Mouse (Mus musculus) stomach, embryonic 14.5 days (tissue): Measurements from ENCODE around the gene Ip6k2. TPM values are rescaled to one million over a fixed set of nuclear protein-coding genes. Genes with fewer than 3 reads are reported as not detected.

Experiments used
- ATAC-seq: fragments of 200-750 bp; cut with Nextera tagmentation; 2 replicates; pipeline ENCODE4 v1.8.0; 2017; ENCODE audit warnings: low read depth, moderate TSS enrichment; ENCODE audit not compliant: insufficient number of reproducible peaks, insufficient read depth, low FRiP score
- H3K27ac ChIP-seq: fragments of 300-500 bp; sonication (generic); 2 replicates; pipeline ENCODE4 v1.5.1; 2014; ENCODE audit warnings: mild to moderate bottlenecking, low read length, moderate library complexity, mixed read lengths
- H3K27me3 ChIP-seq: fragments of 300-500 bp; sonication (generic); 2 replicates; pipeline ENCODE4 v1.6.1; 2014; ENCODE audit warnings: low read length, control low read depth, mixed read lengths; ENCODE audit not compliant: control insufficient read depth, insufficient read depth
- H3K36me3 ChIP-seq: fragments of 300-500 bp; sonication (generic); 2 replicates; pipeline ENCODE4 v1.6.1; 2014; ENCODE audit warnings: mild to moderate bottlenecking, control low read depth, low read length, moderate library complexity, mixed read lengths; ENCODE audit not compliant: control insufficient read depth, insufficient read depth
- H3K4me1 ChIP-seq: fragments of 300-500 bp; sonication (generic); 2 replicates; pipeline ENCODE4 v1.6.1; 2014; ENCODE audit warnings: low read length, control low read depth, mixed read lengths; ENCODE audit not compliant: control insufficient read depth, insufficient read depth
- H3K4me2 ChIP-seq: fragments of 300-500 bp; sonication (generic); replicated peaks from 2 replicates; pipeline ENCODE4 v1.6.1; 2014; ENCODE audit warnings: low read depth, low read length, control low read depth
- H3K4me3 ChIP-seq: fragments of 300-500 bp; sonication (generic); 2 replicates; pipeline ENCODE4 v1.5.1; 2014; ENCODE audit warnings: low read depth, low read length, control low read depth
- H3K9ac ChIP-seq: fragments of 300-500 bp; sonication (generic); replicated peaks from 2 replicates; pipeline ENCODE4 v1.6.1; 2014; ENCODE audit warnings: low read depth, mild to moderate bottlenecking, control low read depth, low read length, moderate library complexity, mixed read lengths
- H3K9me3 ChIP-seq: fragments of 300-500 bp; sonication (generic); 2 replicates; pipeline ENCODE4 v1.6.1; 2016; ENCODE audit warnings: low read depth, low read length, control low read depth; ENCODE audit not compliant: control insufficient read depth
- WGBS: fragments of 180-500 bp; shearing (Covaris S2); extraction: QIAGEN DNeasy Blood & Tissue Kit; methylation state at CpG from one replicate; pipeline ENCODE4 v1.1.7; 2014; 5-methylcytosine and 5-hydroxymethylcytosine counted together
- microRNA-seq: library from miRNA; unstranded; fragments of <30 nt; microRNA quantifications from one replicate; pipeline ENCODE4, GENCODE M21; 2016
- polyA plus RNA-seq: library from polyadenylated mRNA; unstranded; fragments of >200 nt; fragmentation: Nextera tagmentation; extraction: Ambion mirVana; gene quantifications from 2 replicates; pipeline ENCODE4 v1.2.1, GENCODE M21; 2014

The Ip6k2 gene
- polyA plus RNA-seq, 1 experiment from 2014 or later = 123 TPM

- H3K9ac ChIP-seq = no peak overlapping the region
- H3K36me3 ChIP-seq = no peaks in the 10 kb centered on the region
- no peak for ATAC-seq
- no peak overlapping the region for H3K4me3 ChIP-seq
- no peak overlapping the region for H3K27ac ChIP-seq
- H3K4me2 ChIP-seq = no peak overlapping the region
- 56% methylated on average over 17 of the region's 17 CpGs for WGBS
- H3K9me3 ChIP-seq = no peaks in the 10 kb centered on the region
- H3K27me3 ChIP-seq = no peaks in the 10 kb centered on the region
- peaks cover 9% of the 10 kb centered on the region; the same call in 1 of the 2 replicates for H3K4me1 ChIP-seq
Observed at GRCm38 (mm10) chr9:108848419-108848818, 64.8 kb downstream of the Ip6k2 start.

- ATAC-seq = no peak
- H3K4me2 ChIP-seq = peak within 1 kb of the TSS; percentile 58
- H3K27ac ChIP-seq = peak within 1 kb of the TSS; percentile 78
- 0 out of 2 replicates have a peak, but pooled peaks cover 3% of the 10 kb centered on the region for H3K36me3 ChIP-seq
- 82% methylated on average over 3 of the region's 3 CpGs for WGBS
- no peaks in the 10 kb centered on the region for H3K27me3 ChIP-seq
- peak within 1 kb of the TSS; percentile 78 for H3K4me3 ChIP-seq
- no peaks in the 10 kb centered on the region for H3K9me3 ChIP-seq
- peaks cover 17% of the 10 kb centered on the region; the same call in 1 of the 2 replicates for H3K4me1 ChIP-seq
- H3K9ac ChIP-seq = peak within 1 kb of the TSS; percentile 63
Observed at GRCm38 (mm10) chr9:108852976-108853375, 69.4 kb downstream of the Ip6k2 start, which contains the start of gene Slc26a6. TSS of gene Slc26a6 (plus strand) at chr9:108853283.

- H3K4me2 ChIP-seq = peak overlapping the region; percentile 58
Observed at GRCm38 (mm10) chr9:108853635-108854240, 70.1 kb downstream of the Ip6k2 start.

GRCm38 (mm10) chr9:108854241-108854696, 70.7 kb downstream of the Ip6k2 start:
- H3K27ac ChIP-seq = peak overlapping the region; percentile 78
- WGBS = 0% methylated on average over 28 of the region's 28 CpGs
- H3K4me2 ChIP-seq = peak overlapping the region; percentile 58
- H3K27me3 ChIP-seq = no peaks in the 10 kb centered on the region
- no peaks in the 10 kb centered on the region for H3K9me3 ChIP-seq
- peaks cover 5% of the 10 kb centered on the region; the same call in 1 of the 2 replicates for H3K36me3 ChIP-seq
- peaks cover 17% of the 10 kb centered on the region; the same call in 1 of the 2 replicates for H3K4me1 ChIP-seq
- ATAC-seq = peak; percentile 80
- peak overlapping the region; percentile 63 for H3K9ac ChIP-seq
- peak overlapping the region; percentile 78 for H3K4me3 ChIP-seq

More at GRCm38 (mm10) chr9:108853635-108854240, 70.1 kb downstream of the Ip6k2 start:
- peak overlapping the region; percentile 63 for H3K9ac ChIP-seq
- no peaks in the 10 kb centered on the region for H3K27me3 ChIP-seq
- no peaks in the 10 kb centered on the region for H3K9me3 ChIP-seq
- ATAC-seq = peak; percentile 93
- peak overlapping the region; percentile 78 for H3K4me3 ChIP-seq
- H3K27ac ChIP-seq = peak overlapping the region; percentile 78
- H3K36me3 ChIP-seq = peaks cover 5% of the 10 kb centered on the region; the same call in 1 of the 2 replicates
- WGBS = 4% methylated on average over 25 of the region's 25 CpGs
- H3K4me1 ChIP-seq = peaks cover 17% of the 10 kb centered on the region; the same call in 1 of the 2 replicates

- peaks cover 6% of the 10 kb centered on the region; the same call in 1 of the 2 replicates for H3K36me3 ChIP-seq
- ATAC-seq = no peak
- no peaks in the 10 kb centered on the region for H3K9me3 ChIP-seq
- no peak overlapping the region for H3K27ac ChIP-seq
- 48% methylated on average over 5 of the region's 5 CpGs for WGBS
- H3K4me3 ChIP-seq = no peak overlapping the region
- H3K27me3 ChIP-seq = no peaks in the 10 kb centered on the region
- H3K4me2 ChIP-seq = no peak overlapping the region
- peaks cover 17% of the 10 kb centered on the region; the same call in 1 of the 2 replicates for H3K4me1 ChIP-seq
- no peak overlapping the region for H3K9ac ChIP-seq
Observed at GRCm38 (mm10) chr9:108855335-108855734, 71.7 kb downstream of the Ip6k2 start.

Small RNA genes lying within 50 kb of the gene (microRNA-seq; reads per million reads assigned to microRNA genes)
- gene Gm23156 = not detected

Other genes starting within 250 kb of the Ip6k2 start
- gene Impdh2, start 223.5 kb upstream of the Ip6k2 start, polyA plus RNA-seq = 193 and 198 TPM in 2 replicates
- gene Ndufaf3, start 216.4 kb upstream of the Ip6k2 start, polyA plus RNA-seq = 40.7 and 45.2 TPM in 2 replicates
- gene Dalrd3, start 213.9 kb upstream of the Ip6k2 start, polyA plus RNA-seq = 114 and 135 TPM in 2 replicates
- 85.0 and 88.4 TPM in 2 replicates for gene Wdr6, start 205.1 kb upstream of the Ip6k2 start, polyA plus RNA-seq
- 6.1 and 6.2 TPM in 2 replicates for gene P4htm, start 186.1 kb upstream of the Ip6k2 start, polyA plus RNA-seq
- gene Arih2, start 134.4 kb upstream of the Ip6k2 start, polyA plus RNA-seq = 36.2 and 36.8 TPM in 2 replicates
- 21.9 and 25.2 TPM in 2 replicates for gene Slc25a20, start 121.7 kb upstream of the Ip6k2 start, polyA plus RNA-seq
- gene Prkar2a, start 94.5 kb upstream of the Ip6k2 start, polyA plus RNA-seq = 30.4 and 33.6 TPM in 2 replicates
- 11.9 and 15.3 TPM in 2 replicates for gene Nckipsd, start 24.6 kb downstream of the Ip6k2 start, polyA plus RNA-seq
- 1.3 and 1.8 TPM in 2 replicates for gene Celsr3, start 42.5 kb downstream of the Ip6k2 start, polyA plus RNA-seq
- 17.8 and 19.1 TPM in 2 replicates for gene Slc26a6, start 69.5 kb downstream of the Ip6k2 start, polyA plus RNA-seq
- gene Tmem89, start 130.8 kb downstream of the Ip6k2 start, polyA plus RNA-seq = not detected in 2 replicates
- gene Uqcrc1, start 152.8 kb downstream of the Ip6k2 start, polyA plus RNA-seq = 456 and 466 TPM in 2 replicates
- gene Col7a1, start 169.8 kb downstream of the Ip6k2 start, polyA plus RNA-seq = 4.1 and 4.5 TPM in 2 replicates
- 0.45 TPM in 1 of 2 replicates, not detected in the other for gene Ucn2, start 202.2 kb downstream of the Ip6k2 start, polyA plus RNA-seq
- gene Pfkfb4, start 208.0 kb downstream of the Ip6k2 start, polyA plus RNA-seq = 7.9 and 8.5 TPM in 2 replicates